Comparison of ENCODE assay signal across 10 mouse cellular contexts in genomic region chr19:12008410-12009380, GRCm38 (mm10). TPM values are rescaled to one million over a fixed set of nuclear protein-coding genes. Genes with fewer than 3 reads are reported as not detected.
DNase-seq lines count a peak whose midpoint lies in the region; ATAC-seq lines count a peak whose summit lies in the region.
"Had no signal": no experiment of that assay in that cellular context is flagged by ENCODE, and none has a peak within 500 bp of the region (broad histone marks: within the 10 kb centered on the region; RNA-seq: fewer than 3 reads in every experiment).

No protein-coding gene starts in this region.

- peak overlapping the region; percentile 9; the same call in 1 of the 2 replicates for H3K4me3 ChIP-seq in forebrain, embryonic 13.5 days
- H3K4me3 ChIP-seq in liver, embryonic 16.5 days (ENCODE audit: low read depth, low read length) = peak overlapping the region; percentile 32

- no peaks in the 10 kb centered on the region for H3K9me3 ChIP-seq in forebrain, embryonic 13.5 days (replicated peaks)
- H3K9me3 ChIP-seq in liver, embryonic 16.5 days (replicated peaks; ENCODE audit: control insufficient read depth, low read length) = no peaks in the 10 kb centered on the region

- peak; percentile 26 for DNase-seq in cerebellum, adult 8-10 months
- DNase-seq in cerebellum, adult 18-20 months = no peak
- DNase-seq in B cell, adult 2 months = peak; percentile 23 to 29
- no peak for DNase-seq in right cerebral cortex, postnatal 4 days
- DNase-seq in urinary bladder, adult 18-20 months (ENCODE audit: low spot score in 2 of 2) = no peak
- DNase-seq in cerebellum, postnatal 36 days = no peak

- no peaks in the 10 kb centered on the region for H3K36me3 ChIP-seq in forebrain, embryonic 13.5 days (ENCODE audit: poor library complexity, severe bottlenecking)
- no peaks in the 10 kb centered on the region for H3K36me3 ChIP-seq in liver, embryonic 16.5 days (ENCODE audit: control insufficient read depth, insufficient read depth)

- H3K4me1 ChIP-seq in forebrain, embryonic 13.5 days = peaks cover 25% of the 10 kb centered on the region
- H3K4me1 ChIP-seq in liver, embryonic 16.5 days (ENCODE audit: control insufficient read depth, low read depth, low read length) = peaks cover 38% of the 10 kb centered on the region

- H3K9ac ChIP-seq in forebrain, embryonic 13.5 days = no peak overlapping the region
- peak overlapping the region; percentile 41; the same call in 1 of the 2 replicates for H3K9ac ChIP-seq in liver, embryonic 16.5 days (ENCODE audit: low read depth, low read length)

- 22% methylated on average over 17 of the region's 17 CpGs for WGBS in forebrain, embryonic 13.5 days
- WGBS in liver, embryonic 16.5 days (ENCODE audit: insufficient replicate concordance) = 18% methylated on average over 17 of the region's 17 CpGs

- no peak for ATAC-seq in forebrain, embryonic 13.5 days
- no peak for ATAC-seq in liver, embryonic 16.5 days (ENCODE audit: low read depth)

- H3K4me2 ChIP-seq in forebrain, embryonic 13.5 days = 0 out of 2 replicates have a peak overlapping the region, but pooled peaks have one; percentile 3
- peak overlapping the region; percentile 95 for H3K4me2 ChIP-seq in liver, embryonic 16.5 days (ENCODE audit: low read depth, low read length)

- H3K27me3 ChIP-seq in forebrain, embryonic 13.5 days = no peaks in the 10 kb centered on the region
- H3K27me3 ChIP-seq in liver, embryonic 16.5 days (ENCODE audit: control insufficient read depth, insufficient read depth, low read depth, low read length) = no peaks in the 10 kb centered on the region

- H3K27ac ChIP-seq in forebrain, embryonic 13.5 days = no peak overlapping the region; the same call in 1 of the 2 replicates
- H3K27ac ChIP-seq in liver, embryonic 16.5 days (ENCODE audit: low read length) = peak overlapping the region; percentile 72

RNA-seq across cellular contexts. Expression of gene Olfr1423, which starts 32.4 kb away (rescaled TPM):
- not detected in 2 replicates for polyA plus RNA-seq in forebrain, embryonic 13.5 days (2015; fragmentation: Nextera tagmentation; extraction: Ambion mirVana)
- 0.01 TPM in 1 of 2 replicates, not detected in the other for polyA plus RNA-seq in liver, embryonic 16.5 days (2015; fragmentation: Nextera tagmentation; extraction: Ambion mirVana)
- polyA plus RNA-seq: gonadal fat pad, adult 2 months had no signal

RNA-seq across cellular contexts. Expression of gene Osbp, which starts 43.0 kb away (rescaled TPM):
- 4.1 and 4.9 TPM in 2 replicates for polyA plus RNA-seq in forebrain, embryonic 13.5 days (2015; fragmentation: Nextera tagmentation; extraction: Ambion mirVana)
- 1.7 TPM in 2 replicates for polyA plus RNA-seq in liver, embryonic 16.5 days (2015; fragmentation: Nextera tagmentation; extraction: Ambion mirVana)

RNA-seq across cellular contexts. Expression of gene Olfr1424, which starts 53.8 kb away (rescaled TPM):
- not detected in 2 replicates for polyA plus RNA-seq in forebrain, embryonic 13.5 days (2015; fragmentation: Nextera tagmentation; extraction: Ambion mirVana)
- not detected in 2 replicates for polyA plus RNA-seq in liver, embryonic 16.5 days (2015; fragmentation: Nextera tagmentation; extraction: Ambion mirVana)
- polyA plus RNA-seq: C2C12; gonadal fat pad, adult 2 months had no signal

Comparison
In these comparisons a context has a peak if more than half of its experiments do, and no peak if none do; other contexts are left out.
1. DNase-seq: peak in cerebellum, adult 8-10 months (single experiment) and B cell, adult 2 months (2 of 2); none in cerebellum, adult 18-20 months (0 of 2), right cerebral cortex, postnatal 4 days (single experiment), urinary bladder, adult 18-20 months (0 of 2) and cerebellum, postnatal 36 days (0 of 2).